Mouse (Mus musculus): Measurements from ENCODE around the gene Ccz1. TPM values are rescaled to one million over a fixed set of nuclear protein-coding genes. Genes with fewer than 3 reads are reported as not detected.

Ccz1 gene
- polyA plus RNA-seq, 1 experiment, result 31.0 TPM

- Histone ChIP-seq H3K4me3 (no peak overlapping the region), H3K4me2 (ENCODE audit: low read depth) (no peak overlapping the region), H3K79me2 (ENCODE audit: control insufficient read depth, insufficient read depth) (no peaks in the 10 kb centered on the region), H3K27me3 (ENCODE audit: control insufficient read depth, insufficient read depth, insufficient read length) (no peaks in the 10 kb centered on the region), H3K36me3 (ENCODE audit: control insufficient read depth, insufficient read depth) (peaks cover 37% of the 10 kb centered on the region), H3ac (ENCODE audit: control insufficient read depth, insufficient read length) (no peak overlapping the region)
- TF ChIP-seq SRF (IDR thresholded peaks at IDR 0.05; ENCODE audit: control insufficient read depth, insufficient read length, low read depth) (peak; percentile 64), TCF3 (IDR thresholded peaks at IDR 0.05; ENCODE audit: insufficient read length, low read depth) (no peak), USF1 (IDR thresholded peaks at IDR 0.05; ENCODE audit: low read depth) (no peak), TCF12 (IDR thresholded peaks at IDR 0.05; ENCODE audit: insufficient read depth, poor library complexity, severe bottlenecking) (no peak), MAX (IDR thresholded peaks at IDR 0.05; ENCODE audit: low read depth) (no peak), MYOD1 (IDR thresholded peaks at IDR 0.05; ENCODE audit: control insufficient read depth in 1 of 3, insufficient read length in 2 of 3, low read depth in 2 of 3) (peak in 2 of 3 experiments; percentile 20 to 39), E2F4 (IDR thresholded peaks at IDR 0.05; ENCODE audit: insufficient read depth) (no peak), CEBPB (IDR thresholded peaks at IDR 0.05; ENCODE audit: insufficient read depth, poor library complexity, severe bottlenecking) (no peak), REST (IDR thresholded peaks at IDR 0.05; ENCODE audit: insufficient read depth, insufficient read length) (no peak), POLR2AphosphoS2 (IDR thresholded peaks at IDR 0.05; ENCODE audit: insufficient read length, low read depth) (no peak), POLR2A (IDR thresholded peaks at IDR 0.05; ENCODE audit: insufficient read length, low read depth) (no peak), MYOG (IDR thresholded peaks at IDR 0.05; ENCODE audit: control insufficient read depth in 1 of 3, insufficient read depth in 1 of 3, insufficient read length in 2 of 3, low read depth in 2 of 3) (peak in 2 of 3 experiments; percentile 50 to 58)
These were observed 25.6 kb downstream of the Ccz1 start for GRCm38 (mm10) chr5:143989046-143989445.

- Histone ChIP-seq H3K4me3 (no peak overlapping the region), H3K27me3 (ENCODE audit: control insufficient read depth, insufficient read depth, insufficient read length) (no peaks in the 10 kb centered on the region), H3K79me2 (ENCODE audit: control insufficient read depth, insufficient read depth) (no peaks in the 10 kb centered on the region), H3K36me3 (ENCODE audit: control insufficient read depth, insufficient read depth) (peaks cover 39% of the 10 kb centered on the region), H3K4me2 (ENCODE audit: low read depth) (no peak overlapping the region), H3ac (ENCODE audit: control insufficient read depth, insufficient read length) (no peak overlapping the region)
- TF ChIP-seq E2F4 (IDR thresholded peaks at IDR 0.05; ENCODE audit: insufficient read depth), result no peak
- no peak for TF ChIP-seq CEBPB (IDR thresholded peaks at IDR 0.05; ENCODE audit: insufficient read depth, poor library complexity, severe bottlenecking)
- TF ChIP-seq SRF (IDR thresholded peaks at IDR 0.05; ENCODE audit: control insufficient read depth, insufficient read length, low read depth), result no peak
- TF ChIP-seq POLR2A (IDR thresholded peaks at IDR 0.05; ENCODE audit: insufficient read length, low read depth), result no peak
- no peak for TF ChIP-seq TCF12 (IDR thresholded peaks at IDR 0.05; ENCODE audit: insufficient read depth, poor library complexity, severe bottlenecking)
- TF ChIP-seq REST (IDR thresholded peaks at IDR 0.05; ENCODE audit: insufficient read depth, insufficient read length), result no peak
- no peak for TF ChIP-seq MYOG (IDR thresholded peaks at IDR 0.05; ENCODE audit: control insufficient read depth in 1 of 3, insufficient read depth in 1 of 3, insufficient read length in 2 of 3, low read depth in 2 of 3)
- TF ChIP-seq TCF3 (IDR thresholded peaks at IDR 0.05; ENCODE audit: insufficient read length, low read depth), result no peak
- TF ChIP-seq POLR2AphosphoS2 (IDR thresholded peaks at IDR 0.05; ENCODE audit: insufficient read length, low read depth), result no peak
- TF ChIP-seq MAX (IDR thresholded peaks at IDR 0.05; ENCODE audit: low read depth), result no peak
- no peak for TF ChIP-seq MYOD1 (IDR thresholded peaks at IDR 0.05; ENCODE audit: control insufficient read depth in 1 of 3, insufficient read length in 2 of 3, low read depth in 2 of 3)
- TF ChIP-seq USF1 (IDR thresholded peaks at IDR 0.05; ENCODE audit: low read depth), result no peak
These were observed 27.1 kb downstream of the Ccz1 start for GRCm38 (mm10) chr5:143987596-143987995.

DNA sequence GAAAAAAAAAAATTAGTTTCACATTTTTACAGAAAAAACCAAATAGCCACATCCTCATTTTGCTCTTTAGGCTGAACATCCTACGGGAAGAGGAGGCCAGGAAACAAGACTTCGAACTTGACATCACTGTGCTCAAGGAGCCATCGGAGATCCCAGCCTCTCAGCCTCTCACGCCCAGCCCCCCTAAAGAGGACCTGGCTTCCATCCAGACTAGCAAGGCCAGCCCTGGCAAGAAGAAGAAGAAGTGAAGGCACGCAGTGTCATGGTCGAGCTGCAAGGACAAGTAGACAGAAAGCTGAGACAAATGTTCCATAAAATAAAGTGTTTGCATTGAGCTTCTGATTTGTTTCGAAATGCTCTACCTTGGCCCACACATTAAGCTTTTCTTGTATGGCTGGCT is 29.3 kb downstream of the Ccz1 start:
- no peak overlapping the region for H3ac ChIP-seq (ENCODE audit: control insufficient read depth, insufficient read length)
- no peak for TF ChIP-seq TCF12 (IDR thresholded peaks at IDR 0.05; ENCODE audit: insufficient read depth, poor library complexity, severe bottlenecking)
- TF ChIP-seq MYOD1 (IDR thresholded peaks at IDR 0.05; ENCODE audit: control insufficient read depth in 1 of 3, insufficient read length in 2 of 3, low read depth in 2 of 3), result no peak
- no peak for TF ChIP-seq MYOG (IDR thresholded peaks at IDR 0.05; ENCODE audit: control insufficient read depth in 1 of 3, insufficient read depth in 1 of 3, insufficient read length in 2 of 3, low read depth in 2 of 3)
- TF ChIP-seq TCF3 (IDR thresholded peaks at IDR 0.05; ENCODE audit: insufficient read length, low read depth), result no peak
- TF ChIP-seq CEBPB (IDR thresholded peaks at IDR 0.05; ENCODE audit: insufficient read depth, poor library complexity, severe bottlenecking), result no peak
- TF ChIP-seq POLR2A (IDR thresholded peaks at IDR 0.05; ENCODE audit: insufficient read length, low read depth), result no peak
- no peak for TF ChIP-seq SRF (IDR thresholded peaks at IDR 0.05; ENCODE audit: control insufficient read depth, insufficient read length, low read depth)
- TF ChIP-seq REST (IDR thresholded peaks at IDR 0.05; ENCODE audit: insufficient read depth, insufficient read length), result no peak
- no peak for TF ChIP-seq USF1 (IDR thresholded peaks at IDR 0.05; ENCODE audit: low read depth)
- no peak for TF ChIP-seq POLR2AphosphoS2 (IDR thresholded peaks at IDR 0.05; ENCODE audit: insufficient read length, low read depth)
- no peak overlapping the region for H3K4me3 ChIP-seq
- no peaks in the 10 kb centered on the region for H3K27me3 ChIP-seq (ENCODE audit: control insufficient read depth, insufficient read depth, insufficient read length)
- peaks cover 28% of the 10 kb centered on the region for H3K36me3 ChIP-seq (ENCODE audit: control insufficient read depth, insufficient read depth)
- H3K79me2 ChIP-seq (ENCODE audit: control insufficient read depth, insufficient read depth), result no peaks in the 10 kb centered on the region
- H3K4me2 ChIP-seq (ENCODE audit: low read depth), result no peak overlapping the region

- peaks cover 3% of the 10 kb centered on the region for H3K27me3 ChIP-seq (ENCODE audit: control insufficient read depth, insufficient read depth, insufficient read length)
- H3K4me3 ChIP-seq, result no peak overlapping the region
- no peaks in the 10 kb centered on the region for H3K79me2 ChIP-seq (ENCODE audit: control insufficient read depth, insufficient read depth)
- H3K4me2 ChIP-seq (ENCODE audit: low read depth), result no peak overlapping the region
- H3K36me3 ChIP-seq (ENCODE audit: control insufficient read depth, insufficient read depth), result peaks cover 18% of the 10 kb centered on the region
- no peak for TF ChIP-seq POLR2AphosphoS2 (IDR thresholded peaks at IDR 0.05; ENCODE audit: insufficient read length, low read depth)
- no peak for TF ChIP-seq REST (IDR thresholded peaks at IDR 0.05; ENCODE audit: insufficient read depth, insufficient read length)
- no peak for TF ChIP-seq MYOG (IDR thresholded peaks at IDR 0.05; ENCODE audit: control insufficient read depth in 1 of 3, insufficient read depth in 1 of 3, insufficient read length in 2 of 3, low read depth in 2 of 3)
- TF ChIP-seq TCF12 (IDR thresholded peaks at IDR 0.05; ENCODE audit: insufficient read depth, poor library complexity, severe bottlenecking), result no peak
- no peak for TF ChIP-seq USF1 (IDR thresholded peaks at IDR 0.05; ENCODE audit: low read depth)
- TF ChIP-seq CEBPB (IDR thresholded peaks at IDR 0.05; ENCODE audit: insufficient read depth, poor library complexity, severe bottlenecking), result no peak
- TF ChIP-seq SRF (IDR thresholded peaks at IDR 0.05; ENCODE audit: control insufficient read depth, insufficient read length, low read depth), result no peak
- TF ChIP-seq POLR2A (IDR thresholded peaks at IDR 0.05; ENCODE audit: insufficient read length, low read depth), result no peak
- TF ChIP-seq MYOD1 (IDR thresholded peaks at IDR 0.05; ENCODE audit: control insufficient read depth in 1 of 3, insufficient read length in 2 of 3, low read depth in 2 of 3), result no peak
- no peak for TF ChIP-seq TCF3 (IDR thresholded peaks at IDR 0.05; ENCODE audit: insufficient read length, low read depth)
- TF ChIP-seq E2F4 (IDR thresholded peaks at IDR 0.05; ENCODE audit: insufficient read depth), result no peak
- H3ac ChIP-seq (ENCODE audit: control insufficient read depth, insufficient read length), result no peak overlapping the region
These were observed 32.3 kb downstream of the Ccz1 start for GRCm38 (mm10) chr5:143982361-143982760.
